Comparison of ENCODE assay signal across 9 mouse cellular contexts in the genomic region with DNA sequence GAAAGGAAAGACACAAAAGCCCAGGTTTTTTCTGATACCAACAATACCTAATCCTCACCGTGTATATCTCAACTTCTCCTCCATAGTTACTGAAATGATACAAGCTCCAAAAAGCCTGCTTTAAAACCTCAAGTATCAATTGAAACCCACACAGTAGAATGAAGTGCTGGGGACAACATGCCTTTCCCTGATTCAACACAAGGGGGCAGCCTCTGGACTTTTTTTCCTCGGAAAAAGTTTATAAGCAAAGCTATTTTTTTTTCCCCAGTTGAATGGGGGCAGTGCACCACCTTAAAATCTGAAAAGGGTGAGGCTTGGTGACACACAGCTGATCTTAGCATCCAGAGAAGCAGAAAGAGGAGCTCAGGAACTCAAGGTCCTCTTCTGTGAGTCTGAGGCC.
DNase-seq lines count a peak whose midpoint lies in the region; ATAC-seq lines count a peak whose summit lies in the region.
"Had no signal": no experiment of that assay in that cellular context is flagged by ENCODE, and none has a peak within 500 bp of the region (broad histone marks: within the 10 kb centered on the region; RNA-seq: fewer than 3 reads in every experiment).

No protein-coding gene starts in this region.

- DNase-seq in heart, adult 8-10 months (ENCODE audit: low spot score): peak; percentile 28
- peak; percentile 26 for DNase-seq in right cerebral cortex, adult 18-20 months
- no peak for DNase-seq in right cerebral cortex, postnatal 36 days (ENCODE audit: low spot score in 2 of 2)
- DNase-seq in T-cell, adult 2 months (ENCODE audit: low spot score): peak; percentile 8
- DNase-seq in heart, postnatal 14 days: peak; percentile 44 to 59
- no peak for DNase-seq in ovary, adult 18-20 months (ENCODE audit: low spot score)

- H3K9me3 ChIP-seq in heart, embryonic 11.5 days (replicated peaks; ENCODE audit: control insufficient read depth, low read length): no peaks in the 10 kb centered on the region
- H3K9me3 ChIP-seq: embryonic facial prominence, embryonic 12.5 days had no signal

- H3K27me3 ChIP-seq in heart, embryonic 11.5 days (ENCODE audit: control insufficient read depth, insufficient read depth, low read length): no peaks in the 10 kb centered on the region

- intact Hi-C loops in heart, postnatal 14 days (cut with DNase I): loop anchor here (2.0 to 5.0 kb wide), 4 partner anchors 40 to 310 kb away; partner anchors contain the start of gene Ttc39b

- no peak for ATAC-seq in heart, embryonic 11.5 days (replicated peaks; ENCODE audit: insufficient number of reproducible peaks, low FRiP score, low TSS enrichment)
- peak; percentile 17; the same call in 1 of the 2 replicates for ATAC-seq in neutrophil, adult 5-6 weeks (ENCODE audit: extremely low read depth, insufficient number of reproducible peaks, low FRiP score, poor library complexity, severe bottlenecking)

- H3K36me3 ChIP-seq in heart, embryonic 11.5 days (ENCODE audit: control insufficient read depth, insufficient read depth, low read length): no peaks in the 10 kb centered on the region

- 13% methylated on average over 2 of the region's 2 CpGs for WGBS in heart, embryonic 11.5 days (ENCODE audit: insufficient replicate concordance)

- no peaks in the 10 kb centered on the region for H3K4me1 ChIP-seq in heart, embryonic 11.5 days (ENCODE audit: control insufficient read depth, insufficient read depth, low read length)

- no peak overlapping the region for H3K4me2 ChIP-seq in heart, embryonic 11.5 days
- H3K4me2 ChIP-seq: embryonic facial prominence, embryonic 12.5 days had no signal

- no peak overlapping the region for H3K4me3 ChIP-seq in heart, embryonic 11.5 days (ENCODE audit: low read depth, low read length)
- H3K4me3 ChIP-seq: embryonic facial prominence, embryonic 12.5 days had no signal

- no peak overlapping the region for H3K9ac ChIP-seq in heart, embryonic 11.5 days (ENCODE audit: low read depth, low read length)
- H3K9ac ChIP-seq: embryonic facial prominence, embryonic 12.5 days had no signal

- no peak overlapping the region for H3K27ac ChIP-seq in heart, embryonic 11.5 days (ENCODE audit: low read depth, low read length)
- H3K27ac ChIP-seq: embryonic facial prominence, embryonic 12.5 days had no signal

Comparison
In these comparisons a context has a peak if more than half of its experiments do, and no peak if none do; other contexts are left out.
1. DNase-seq: peak in heart, adult 8-10 months (single experiment), right cerebral cortex, adult 18-20 months (single experiment), T-cell, adult 2 months (single experiment) and heart, postnatal 14 days (2 of 2); none in right cerebral cortex, postnatal 36 days (0 of 2) and ovary, adult 18-20 months (single experiment).